ENCODE assay signal across 8 mouse cellular contexts in the genomic region with DNA sequence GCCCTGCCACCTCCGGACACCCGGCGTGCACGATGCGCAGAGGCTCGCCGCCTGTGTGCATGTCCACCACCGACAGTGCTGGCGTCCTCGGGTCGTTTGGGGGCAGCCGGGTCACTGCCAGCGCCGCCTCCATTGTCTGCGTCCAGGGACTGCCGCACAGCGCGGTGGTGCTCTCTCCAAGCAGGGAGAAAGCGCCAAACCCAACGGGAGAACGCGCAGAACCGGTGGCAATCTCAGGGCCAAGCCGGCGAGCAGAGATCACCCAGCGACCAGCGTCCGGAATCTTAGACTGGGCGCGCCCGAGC. TPM values are rescaled to one million over a fixed set of nuclear protein-coding genes. Genes with fewer than 3 reads are reported as not detected.
DNase-seq lines count a peak whose midpoint lies in the region; ATAC-seq and TF ChIP-seq lines count a peak whose summit lies in the region.

No protein-coding gene starts in this region.

- TF ChIP-seq CTCF in lung, adult 2 months (IDR thresholded peaks at IDR 0.05; ENCODE audit: insufficient read depth, low read length), result no peak
- no peak for TF ChIP-seq CTCF in embryonic fibroblast, embryonic 13.5 days (IDR thresholded peaks at IDR 0.05; ENCODE audit: borderline replicate concordance, insufficient read depth, low read length)
- no peak for TF ChIP-seq CTCF in olfactory bulb, adult 2 months (IDR thresholded peaks at IDR 0.05; ENCODE audit: insufficient read depth, low read depth, low read length)

- peak; percentile 44 for ATAC-seq in limb, embryonic 12.5 days (ENCODE audit: insufficient number of reproducible peaks, insufficient read depth, low FRiP score, low TSS enrichment, low read depth)
- ATAC-seq in granulocyte monocyte progenitor cell, adult 5-6 weeks (replicated peaks; ENCODE audit: poor library complexity, severe bottlenecking), result no peak; the same call in 1 of the 2 replicates

- H3K27ac ChIP-seq in embryonic fibroblast, embryonic 13.5 days (ENCODE audit: insufficient read depth, low read length), result 0 out of 2 replicates have a peak overlapping the region, but pooled peaks have one; percentile 8
- H3K27ac ChIP-seq in limb, embryonic 12.5 days, result peak overlapping the region; percentile 80
- H3K27ac ChIP-seq in olfactory bulb, adult 2 months (ENCODE audit: insufficient read depth, low read depth, low read length), result peak overlapping the region; percentile 52

- peaks cover 7% of the 10 kb centered on the region; the same call in 1 of the 2 replicates for H3K4me1 ChIP-seq in lung, adult 2 months (ENCODE audit: control insufficient read depth, insufficient read depth, low read length)
- H3K4me1 ChIP-seq in embryonic fibroblast, embryonic 13.5 days (ENCODE audit: control insufficient read depth, insufficient read depth, low read length), result no peaks in the 10 kb centered on the region
- H3K4me1 ChIP-seq in limb, embryonic 12.5 days (replicated peaks), result peaks cover 22% of the 10 kb centered on the region
- peaks cover 9% of the 10 kb centered on the region for H3K4me1 ChIP-seq in olfactory bulb, adult 2 months (ENCODE audit: control insufficient read depth, insufficient read depth, low read length)

- peak overlapping the region; percentile 81 for H3K9ac ChIP-seq in limb, embryonic 12.5 days (replicated peaks)

- H3K36me3 ChIP-seq in limb, embryonic 12.5 days, result peaks cover 2% of the 10 kb centered on the region; the same call in 1 of the 2 replicates

- H3K4me2 ChIP-seq in limb, embryonic 12.5 days, result peak overlapping the region; percentile 86

- TF ChIP-seq POLR2A in lung, adult 2 months (IDR thresholded peaks at IDR 0.05; ENCODE audit: borderline replicate concordance, extremely low read depth, low read depth, low read length), result no peak
- TF ChIP-seq POLR2A in embryonic fibroblast, embryonic 13.5 days (IDR thresholded peaks at IDR 0.05; ENCODE audit: low read depth, low read length), result no peak
- no peak; the same call in 1 of the 2 replicates for TF ChIP-seq POLR2A in olfactory bulb, adult 2 months (IDR thresholded peaks at IDR 0.05; ENCODE audit: insufficient read depth, low read depth, low read length)

- no peaks in the 10 kb centered on the region for H3K27me3 ChIP-seq in limb, embryonic 12.5 days

- no peak for DNase-seq in lung, adult 2 months
- no peak for DNase-seq in lung, postnatal 25 days (ENCODE audit: low spot score)
- DNase-seq in urinary bladder, postnatal 36 days (ENCODE audit: low spot score in 2 of 2), result no peak
- DNase-seq in gastrocnemius, adult 8-10 months (ENCODE audit: low spot score in 2 of 2), result no peak

- under 1% methylated on average over 31 of the region's 31 CpGs for WGBS in lung, adult 2 months
- WGBS in limb, embryonic 12.5 days, result under 1% methylated on average over 31 of the region's 31 CpGs
- WGBS in olfactory bulb, adult 2 months, result under 1% methylated on average over 31 of the region's 31 CpGs

- H3K4me3 ChIP-seq in lung, adult 2 months (replicated peaks; ENCODE audit: extremely low read depth, low read depth, low read length), result peak overlapping the region; percentile 80
- H3K4me3 ChIP-seq in embryonic fibroblast, embryonic 13.5 days (ENCODE audit: insufficient read depth, low read length), result peak overlapping the region; percentile 46
- H3K4me3 ChIP-seq in limb, embryonic 12.5 days (replicated peaks), result peak overlapping the region; percentile 61
- H3K4me3 ChIP-seq in olfactory bulb, adult 2 months (ENCODE audit: insufficient read depth, low read depth, low read length), result peak overlapping the region; percentile 87

- no peaks in the 10 kb centered on the region for H3K9me3 ChIP-seq in limb, embryonic 12.5 days

RNA-seq across cellular contexts. Expression of a gene that starts 0.3 kb away (rescaled TPM):
- polyA plus RNA-seq in lung, adult 2 months (2012; rRNA removed), result 10.5 and 14.0 TPM in 2 replicates
- 10.6 and 11.5 TPM in 2 replicates for polyA plus RNA-seq in embryonic fibroblast, embryonic 13.5 days (2011; ENCODE audit: insufficient read length, low read depth, missing spikeins)
- 14.3 and 14.7 TPM in 2 replicates for polyA plus RNA-seq in limb, embryonic 12.5 days (2016; fragmentation: Nextera tagmentation; extraction: Ambion mirVana)
- not detected in 2 replicates for polyA plus RNA-seq in olfactory bulb, adult 2 months (2012; ENCODE audit: insufficient read depth, insufficient read length, low replicate concordance, missing spikeins)
- total RNA-seq in granulocyte monocyte progenitor cell, adult 5-6 weeks (2014; fragmentation: Nextera tagmentation), result 0.90 and 1.8 TPM in 2 replicates
- total RNA-seq in granulocyte monocyte progenitor cell, adult 5-6 weeks (2017), result 0.67 and 0.73 TPM in 2 replicates
- total RNA-seq in gastrocnemius, adult 8-10 months (2022), result 1 to 10 TPM in 3 of 4 experiments, under 1 TPM in 1; 0.48 to 1.7 (median 1.1) TPM

RNA-seq across cellular contexts. Expression of a gene that starts 0.4 kb away (rescaled TPM):
- 56.7 and 81.7 TPM in 2 replicates for polyA plus RNA-seq in lung, adult 2 months (2012; rRNA removed)
- polyA plus RNA-seq in embryonic fibroblast, embryonic 13.5 days (2011; ENCODE audit: insufficient read length, low read depth, missing spikeins), result 41.9 and 48.4 TPM in 2 replicates
- 64.5 and 67.2 TPM in 2 replicates for polyA plus RNA-seq in limb, embryonic 12.5 days (2016; fragmentation: Nextera tagmentation; extraction: Ambion mirVana)
- polyA plus RNA-seq in olfactory bulb, adult 2 months (2012; ENCODE audit: insufficient read depth, insufficient read length, low replicate concordance, missing spikeins), result not detected in 2 replicates
- 20.8 and 30.2 TPM in 2 replicates for total RNA-seq in granulocyte monocyte progenitor cell, adult 5-6 weeks (2014; fragmentation: Nextera tagmentation)
- 23.1 TPM in 2 replicates for total RNA-seq in granulocyte monocyte progenitor cell, adult 5-6 weeks (2017)
- total RNA-seq in gastrocnemius, adult 8-10 months (2022), result 10 to 100 TPM in 2 of 4 experiments, 1 to 10 TPM in 2; 8.5 to 12.7 (median 10.2) TPM

RNA-seq across cellular contexts. Expression of a gene that starts 14.1 kb away (rescaled TPM):
- polyA plus RNA-seq in lung, adult 2 months (2012; rRNA removed), result 1.4 and 1.9 TPM in 2 replicates
- polyA plus RNA-seq in embryonic fibroblast, embryonic 13.5 days (2011; ENCODE audit: insufficient read length, low read depth, missing spikeins), result 1.1 and 1.6 TPM in 2 replicates
- polyA plus RNA-seq in limb, embryonic 12.5 days (2016; fragmentation: Nextera tagmentation; extraction: Ambion mirVana), result 0.80 and 0.83 TPM in 2 replicates
- not detected in 2 replicates for polyA plus RNA-seq in olfactory bulb, adult 2 months (2012; ENCODE audit: insufficient read depth, insufficient read length, low replicate concordance, missing spikeins)
- total RNA-seq in granulocyte monocyte progenitor cell, adult 5-6 weeks (2014; fragmentation: Nextera tagmentation), result not detected in 2 replicates
- 0.21 TPM in 1 of 2 replicates, not detected in the other for total RNA-seq in granulocyte monocyte progenitor cell, adult 5-6 weeks (2017)
- under 1 TPM; 0.07 to 0.19 (median 0.11) TPM for total RNA-seq in gastrocnemius, adult 8-10 months (2022)

Comparison
In these comparisons a context has a peak if more than half of its experiments do, and no peak if none do; other contexts are left out.
1. H3K27ac ChIP-seq: peak in every context shown above with its lines; median percentile 80 in limb, embryonic 12.5 days; 52 in olfactory bulb, adult 2 months; 8 in embryonic fibroblast, embryonic 13.5 days.
2. RNA of a gene that starts 0.3 kb away (polyA plus RNA-seq): 14.3 to 14.7 TPM in limb, embryonic 12.5 days, 10.6 to 11.5 TPM in embryonic fibroblast, embryonic 13.5 days and 10.5 to 14.0 TPM in lung, adult 2 months; not detected in olfactory bulb, adult 2 months; every median in the first group is over 10 times any median in the second.
3. RNA of a gene that starts 0.4 kb away (polyA plus RNA-seq): 56.7 to 81.7 TPM in lung, adult 2 months, 64.5 to 67.2 TPM in limb, embryonic 12.5 days and 41.9 to 48.4 TPM in embryonic fibroblast, embryonic 13.5 days; not detected in olfactory bulb, adult 2 months; every median in the first group is over 10 times any median in the second.
4. Peak in every context shown above with its lines, with median percentiles within 50 percentile points of each other: H3K4me3 ChIP-seq.